Mouse (Mus musculus) T-helper 17 cell (primary cell): ENCODE measurements around the gene Mat2a.
"Not testable (repeated sequence)": the region's sequence is repeated elsewhere in the genome, so short reads cannot be mapped to it uniquely, and the experiment has no call there.

Source experiments
- in situ Hi-C, 2 experiments: fragments of 300-600 bp; cut with MboI, MseI; formaldehyde crosslinking; loops; 1 replicate in 1 of 2; 2 replicates in 1 of 2; pipeline ENCODE4 v1.15.1; 2025; ENCODE audit warnings: high pct_unique_total_duplicates in 2 of 2

Gene Mat2a

DNA sequence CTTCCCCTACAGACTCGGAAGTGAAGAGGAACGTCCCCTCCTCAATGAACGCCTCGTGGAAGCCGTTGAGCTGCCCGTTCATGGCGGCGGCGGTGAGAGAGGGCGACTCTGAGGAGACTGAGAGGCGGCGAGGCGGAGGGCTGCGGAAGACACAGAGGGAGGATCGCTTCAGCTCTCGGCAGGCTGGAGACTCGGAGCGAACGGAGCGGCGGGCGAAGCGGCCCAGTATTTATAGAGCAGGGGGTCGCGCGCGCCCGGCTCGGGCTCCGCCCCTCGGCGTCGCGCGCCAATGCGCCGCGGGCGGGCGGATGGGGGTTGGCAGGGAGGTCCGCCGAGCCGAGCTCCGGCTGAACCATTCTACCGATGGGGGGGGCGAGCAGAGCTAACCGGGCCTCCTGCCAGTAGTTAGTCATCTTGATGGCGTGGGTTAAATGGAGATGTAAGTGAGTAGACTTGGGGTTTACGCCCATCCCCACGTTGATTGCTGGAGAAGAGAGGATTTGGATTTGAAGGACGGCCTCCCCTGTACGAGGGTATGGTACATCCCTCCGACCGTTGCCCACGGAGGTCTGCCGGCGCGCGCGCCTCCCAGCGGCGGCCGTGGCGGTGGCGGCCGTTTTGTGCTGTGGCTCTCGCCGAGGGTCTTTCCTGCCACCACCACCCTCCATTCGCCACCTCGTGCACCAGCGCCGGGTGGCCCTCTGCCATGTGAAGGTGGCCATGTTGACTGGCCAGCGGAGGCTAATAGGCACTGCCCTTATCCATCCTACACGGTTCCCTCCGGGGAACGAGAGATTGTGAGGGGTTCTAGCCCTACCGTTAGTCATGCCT is at the start of gene Mat2a:
Mat2a (minus strand) TSS at position 204 of the 831 bp plus-strand sequence.
- in situ Hi-C loops, result no loop called here

DNA sequence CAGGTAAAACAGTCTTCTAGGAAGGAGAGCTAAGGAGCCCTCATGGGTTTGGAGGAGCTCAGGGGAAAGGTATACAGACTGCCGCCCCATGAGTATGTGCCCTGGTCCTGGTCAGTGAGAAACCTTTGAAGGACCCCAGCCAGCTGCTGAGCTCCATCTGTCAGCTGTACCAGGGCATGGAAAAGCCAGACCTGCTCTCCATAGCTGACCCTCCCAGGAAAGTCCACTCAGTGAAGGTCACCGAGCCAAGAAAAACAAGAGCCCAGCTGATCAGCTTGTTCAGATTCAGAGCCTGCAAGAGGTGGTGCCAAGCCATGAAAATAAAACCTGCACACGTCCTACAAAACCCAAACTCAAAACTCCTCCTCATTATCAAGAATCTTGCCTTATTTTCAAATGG is 49.5 kb upstream of the Mat2a start:
- in situ Hi-C loops, result no loop called here

DNA sequence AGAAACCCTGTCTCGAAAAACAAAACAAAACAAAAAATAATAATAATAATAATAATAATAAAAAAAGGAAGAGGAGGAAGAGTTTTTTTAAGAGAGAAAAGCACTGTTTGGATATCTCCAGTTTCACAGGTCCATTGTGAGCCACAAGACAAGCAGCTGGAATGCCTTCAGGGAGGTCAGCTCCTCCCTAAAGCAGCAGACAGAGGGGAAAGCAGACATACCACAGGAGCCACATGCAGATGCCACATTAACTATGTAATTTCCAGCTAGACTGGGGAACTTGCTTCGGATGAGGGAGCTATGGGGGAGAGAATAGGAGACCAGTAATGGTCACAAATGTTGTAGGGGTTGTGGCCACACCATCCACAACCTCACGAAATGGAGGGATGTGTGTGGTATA is 47.9 kb upstream of the Mat2a start:
- in situ Hi-C loops, result no loop called here

DNA sequence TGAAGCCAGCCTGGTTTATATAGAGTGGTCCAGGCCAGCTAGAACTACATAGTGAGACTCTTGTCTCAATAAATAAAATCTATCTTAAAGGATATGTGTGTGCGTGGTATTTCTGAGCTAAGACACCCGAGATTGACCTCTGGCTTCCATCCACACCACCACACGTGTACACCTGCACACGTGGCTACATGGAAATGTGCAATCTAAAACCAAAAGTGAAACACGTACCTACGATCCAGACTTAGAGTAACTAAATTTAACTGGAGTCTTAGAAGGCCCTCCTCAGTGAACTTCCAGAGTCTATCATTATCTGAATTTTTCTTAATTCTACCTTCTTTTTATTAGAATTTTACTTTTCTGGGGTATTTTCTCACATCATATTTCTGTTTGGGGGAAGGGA is 46.9 kb upstream of the Mat2a start:
- in situ Hi-C loops, result no loop called here

DNA sequence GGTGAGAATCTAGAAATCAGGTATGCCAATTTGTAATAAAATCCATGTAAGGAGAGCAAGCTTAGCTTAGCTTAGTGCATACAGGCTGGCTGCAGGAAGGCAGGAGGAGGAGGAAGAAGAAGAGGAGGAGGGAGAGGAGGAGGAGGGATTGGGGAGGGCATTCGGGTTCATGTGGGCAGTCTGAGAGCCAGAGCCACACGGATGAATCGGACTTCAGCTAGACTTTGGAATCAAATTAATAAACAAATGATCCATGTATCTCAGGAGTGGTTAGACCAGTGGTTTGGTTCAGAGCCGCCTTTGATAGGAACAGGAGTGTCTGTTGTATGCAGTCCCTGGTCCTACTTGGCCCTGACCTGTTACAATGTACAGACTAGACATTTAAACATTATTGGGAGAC is 45.5 kb upstream of the Mat2a start:
- in situ Hi-C loops, result no loop called here

DNA sequence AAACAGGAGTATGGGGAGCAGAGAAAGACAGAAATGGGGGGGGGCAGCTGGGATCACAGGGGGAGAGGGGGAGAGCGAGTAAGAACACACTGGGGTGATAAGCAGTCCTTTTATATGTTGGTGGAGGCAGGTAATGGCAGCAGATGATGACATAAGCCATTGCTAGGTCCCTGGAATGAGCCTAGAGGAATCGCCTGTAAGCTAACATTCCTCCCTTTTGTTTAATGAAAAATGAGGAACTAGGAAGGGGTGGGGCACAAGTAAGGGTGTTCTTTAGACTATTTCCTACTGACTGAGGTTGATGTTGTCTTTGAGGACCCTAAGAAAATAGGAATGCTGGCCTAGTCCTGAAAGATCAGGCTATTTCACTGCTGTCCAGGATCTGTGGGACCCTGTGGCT is 42.8 kb upstream of the Mat2a start:
- in situ Hi-C loops, result no loop called here

DNA sequence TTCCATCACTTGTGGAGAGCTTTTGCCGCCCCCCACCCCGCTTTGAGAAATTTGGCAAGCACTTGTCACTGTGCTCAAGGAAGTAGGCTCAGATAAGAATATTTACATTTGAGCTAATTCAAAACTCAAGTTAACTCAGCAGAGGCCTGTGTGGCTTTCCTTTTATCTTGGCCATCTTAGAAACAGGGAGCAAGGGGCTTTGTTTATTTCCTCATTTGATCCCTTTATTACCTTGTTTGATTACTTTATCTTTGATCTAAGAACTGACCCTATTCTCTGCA is 41.0 kb upstream of the Mat2a start:
- in situ Hi-C loops, result no loop called here

DNA sequence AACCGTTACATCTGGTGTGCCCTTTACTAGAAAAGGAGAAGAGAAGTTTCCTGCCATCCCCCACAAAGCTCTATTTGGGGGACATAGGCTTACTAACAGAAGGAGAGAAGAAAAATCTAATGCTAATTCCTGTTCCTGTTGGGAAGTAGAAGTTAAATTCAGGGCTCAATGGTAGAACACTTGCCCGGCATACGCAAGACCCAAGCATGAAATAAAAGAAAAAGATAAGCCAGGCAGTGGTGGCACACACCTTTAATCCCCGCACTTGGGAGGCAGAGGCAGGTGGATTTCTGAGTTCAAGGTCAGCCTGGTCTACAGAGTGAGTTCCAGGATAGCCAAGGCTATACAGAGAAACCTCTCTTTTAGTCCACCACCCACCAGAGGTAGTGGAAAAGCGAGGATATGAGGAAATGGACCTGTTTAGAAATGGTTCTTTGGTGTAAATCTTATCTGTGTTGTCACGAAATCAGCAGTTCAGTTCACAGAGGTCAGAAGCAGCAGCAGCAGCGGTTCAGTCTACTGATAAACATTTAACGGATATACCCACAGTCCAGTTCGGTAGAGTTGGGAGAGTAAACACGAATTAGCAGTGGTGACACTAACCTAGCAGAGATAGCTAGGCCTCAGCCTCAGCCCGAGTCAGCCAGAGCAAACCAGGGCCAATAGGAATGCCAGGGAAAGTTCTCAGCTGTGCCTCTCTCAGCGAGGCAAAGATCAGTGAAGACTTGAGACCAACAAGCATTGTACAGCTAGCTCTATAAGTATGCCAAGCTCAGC is 40.5 kb upstream of the Mat2a start:
- in situ Hi-C loops, result no loop called here

DNA sequence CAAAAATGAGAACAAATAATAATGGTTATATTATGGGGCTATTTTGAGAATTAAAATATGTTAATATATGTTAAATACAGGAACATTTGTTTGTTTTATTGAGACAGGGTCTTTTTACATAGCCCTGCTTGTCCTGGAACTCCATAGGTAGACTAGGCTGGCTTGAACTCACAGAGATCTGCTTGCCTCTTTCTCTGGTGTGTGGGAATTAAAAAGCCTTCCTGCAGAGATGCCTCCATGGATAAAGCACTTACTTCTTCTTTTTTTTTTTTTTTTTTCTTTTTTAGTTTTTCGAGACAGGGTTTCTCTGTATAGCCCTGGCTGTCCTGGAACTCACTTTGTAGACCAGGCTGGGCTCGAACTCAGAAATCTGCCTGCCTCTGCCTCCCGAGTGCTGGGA is 39.3 kb upstream of the Mat2a start:
- in situ Hi-C loops, result not testable (repeated sequence)

DNA sequence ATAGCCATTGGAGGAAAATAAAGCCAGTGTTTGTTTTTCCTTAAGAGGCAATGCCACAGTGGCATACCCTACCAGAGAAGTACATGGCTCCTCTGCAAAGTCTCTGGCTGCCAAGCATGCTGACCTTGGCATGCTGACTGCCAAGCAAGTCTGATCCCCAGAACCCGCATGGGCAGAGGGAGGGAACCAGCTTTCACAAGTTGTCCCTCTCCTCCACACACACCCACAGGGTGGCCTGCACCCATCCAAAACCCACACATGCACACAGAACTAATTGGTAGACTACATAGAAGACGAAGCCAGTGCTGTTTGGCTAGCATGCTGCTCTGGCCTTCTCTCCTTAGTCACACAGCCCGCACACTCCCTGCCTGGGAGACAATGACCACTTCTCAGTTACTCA is 38.3 kb upstream of the Mat2a start:
- in situ Hi-C loops, result no loop called here

DNA sequence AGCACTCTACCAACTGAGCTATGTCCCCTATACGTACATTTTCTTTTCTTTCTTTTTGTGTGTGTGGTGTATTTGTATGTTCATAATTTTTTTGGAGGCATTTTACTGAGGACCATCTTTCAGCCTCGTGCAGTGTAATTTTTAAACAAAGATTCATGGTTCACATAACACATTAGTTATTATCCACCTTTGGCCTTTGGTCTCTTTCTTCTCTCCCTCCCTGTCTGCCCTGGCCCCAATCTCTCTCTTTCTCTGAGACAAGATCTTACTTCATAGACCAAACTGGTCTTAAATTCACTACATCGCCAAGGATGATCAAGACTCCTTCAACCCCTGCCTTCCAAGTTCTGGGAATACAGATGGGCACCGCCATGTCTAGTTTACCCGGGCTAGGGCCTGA is 37.5 kb upstream of the Mat2a start:
- in situ Hi-C loops, result no loop called here

DNA sequence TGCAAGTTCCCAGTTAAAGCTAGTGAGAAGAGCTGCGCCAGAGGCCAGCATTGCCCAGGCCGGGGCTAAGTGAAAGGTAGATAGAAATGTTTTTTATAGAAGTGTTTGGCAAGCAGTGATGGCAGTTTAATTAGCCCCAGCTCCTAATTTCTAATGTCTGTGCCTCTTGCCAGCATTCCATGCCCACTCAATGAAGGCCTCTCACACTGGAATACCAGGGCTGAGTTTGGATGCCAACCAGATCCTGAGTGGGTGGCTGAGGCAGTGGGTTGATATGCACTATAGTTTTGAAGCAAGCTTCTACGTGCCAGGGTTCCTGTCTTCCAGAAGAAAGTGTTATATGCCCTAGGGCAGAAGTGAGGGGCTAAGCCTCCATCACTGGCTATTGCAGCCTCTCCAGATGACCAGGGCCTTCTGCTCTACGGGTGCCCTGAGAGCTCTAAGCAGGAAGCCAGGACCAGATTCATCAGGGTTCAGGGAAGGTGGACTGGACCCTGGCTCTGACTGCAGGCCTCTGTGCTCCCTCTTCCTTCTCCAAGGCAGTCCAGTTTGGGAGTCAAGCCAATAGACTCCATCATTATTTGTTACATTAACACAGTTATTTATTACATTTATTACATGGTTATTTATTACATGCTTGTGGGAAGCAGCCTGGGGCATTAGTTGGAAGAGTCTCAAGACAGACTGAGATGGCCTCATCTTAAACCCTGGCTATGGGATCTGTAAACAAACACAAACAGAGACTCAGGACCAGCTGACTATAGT is 36.0 kb upstream of the Mat2a start:
- in situ Hi-C loops, result no loop called here

DNA sequence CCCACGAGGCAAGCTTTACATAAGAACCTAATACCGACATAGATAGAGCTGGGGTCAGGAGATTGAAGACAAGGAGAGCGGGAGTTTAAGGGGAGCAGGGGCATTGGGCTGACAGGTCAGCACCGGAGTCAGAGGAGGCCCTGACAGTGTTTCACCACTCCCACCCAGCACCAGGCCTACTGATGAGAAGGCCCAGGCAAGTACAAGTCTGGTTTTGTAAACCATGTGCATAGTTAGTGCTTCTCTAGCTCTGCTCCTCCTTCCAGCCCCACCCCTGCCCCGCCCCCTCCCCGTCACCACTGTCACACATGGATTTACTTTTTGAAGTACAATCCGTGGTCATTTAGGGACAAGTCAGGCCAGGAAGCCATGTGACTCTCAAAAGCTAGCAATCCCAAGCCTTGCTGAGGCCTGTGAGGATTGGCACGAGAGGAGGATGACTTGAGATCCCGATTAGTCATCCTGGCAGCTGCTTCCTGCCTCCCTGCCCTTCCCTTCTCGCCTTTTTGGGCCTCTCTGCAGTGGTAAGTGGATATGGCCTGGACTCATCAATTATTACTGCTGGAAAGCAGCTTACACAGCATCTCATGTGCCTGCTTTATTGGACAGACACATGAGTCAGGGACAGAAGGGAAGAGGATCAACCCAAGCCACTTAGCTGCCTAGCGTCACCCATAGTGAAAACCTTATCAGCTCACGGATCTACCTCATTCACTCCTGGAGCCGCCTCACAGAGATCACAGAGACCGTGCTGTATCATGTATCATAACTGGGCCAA is 34.1 kb upstream of the Mat2a start:
- in situ Hi-C loops, result no loop called here

DNA sequence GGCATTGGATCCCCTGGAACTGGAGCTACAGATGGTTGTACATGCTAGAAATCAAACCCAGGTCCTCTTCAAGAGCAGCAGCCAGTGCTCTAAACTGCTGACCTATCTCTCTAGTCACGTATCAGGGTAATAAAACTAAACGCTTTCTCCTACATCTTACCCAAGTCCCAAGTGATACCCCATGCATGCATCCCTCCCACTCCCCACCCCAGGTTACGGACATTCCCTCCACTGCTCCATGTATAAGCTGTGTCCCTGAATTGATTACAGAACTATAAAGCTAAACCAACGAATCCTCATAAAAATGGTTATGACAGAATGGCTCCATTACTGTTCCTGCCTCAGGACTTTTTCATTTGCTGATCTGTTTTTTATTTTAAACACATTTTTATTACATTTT is 26.8 kb upstream of the Mat2a start:
- in situ Hi-C loops, result no loop called here

DNA sequence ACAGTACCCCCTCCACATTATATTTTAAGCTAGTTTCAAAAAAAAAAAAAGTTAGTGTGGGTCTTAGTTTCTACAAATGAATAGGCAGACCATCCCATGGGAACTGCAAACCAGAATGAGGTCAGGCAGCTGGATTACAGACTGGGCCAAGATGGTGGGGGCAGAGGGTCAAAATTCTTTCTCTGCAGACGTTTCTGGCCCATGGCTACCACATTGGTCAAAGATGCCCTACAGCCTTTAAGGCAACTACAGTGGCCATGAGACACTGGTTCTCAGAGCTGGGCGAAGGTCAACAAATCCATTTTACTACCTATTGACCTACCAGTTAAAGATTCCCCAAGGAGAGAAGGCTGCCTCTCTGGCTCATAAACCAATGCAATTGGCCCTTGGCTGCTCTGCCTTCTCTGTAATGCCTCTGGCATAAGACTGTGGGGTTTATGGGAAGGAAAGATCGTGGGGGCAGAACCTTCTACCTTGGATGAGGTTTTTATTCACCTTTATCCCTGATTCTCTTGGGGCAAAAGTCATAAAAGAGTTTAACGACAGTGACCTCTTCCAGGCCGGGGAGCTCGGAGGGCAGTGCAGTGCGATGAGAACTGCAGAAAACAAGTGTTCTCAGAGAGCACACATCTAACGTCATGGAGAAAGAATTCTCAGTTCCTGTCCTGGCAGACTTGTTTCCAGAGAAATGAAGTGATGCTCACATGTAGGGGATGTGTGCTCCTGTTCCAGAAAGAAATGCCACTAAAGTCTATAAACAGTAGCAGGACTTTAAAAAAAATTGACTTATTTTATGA is 26.2 kb upstream of the Mat2a start:
- in situ Hi-C loops, result no loop called here

DNA sequence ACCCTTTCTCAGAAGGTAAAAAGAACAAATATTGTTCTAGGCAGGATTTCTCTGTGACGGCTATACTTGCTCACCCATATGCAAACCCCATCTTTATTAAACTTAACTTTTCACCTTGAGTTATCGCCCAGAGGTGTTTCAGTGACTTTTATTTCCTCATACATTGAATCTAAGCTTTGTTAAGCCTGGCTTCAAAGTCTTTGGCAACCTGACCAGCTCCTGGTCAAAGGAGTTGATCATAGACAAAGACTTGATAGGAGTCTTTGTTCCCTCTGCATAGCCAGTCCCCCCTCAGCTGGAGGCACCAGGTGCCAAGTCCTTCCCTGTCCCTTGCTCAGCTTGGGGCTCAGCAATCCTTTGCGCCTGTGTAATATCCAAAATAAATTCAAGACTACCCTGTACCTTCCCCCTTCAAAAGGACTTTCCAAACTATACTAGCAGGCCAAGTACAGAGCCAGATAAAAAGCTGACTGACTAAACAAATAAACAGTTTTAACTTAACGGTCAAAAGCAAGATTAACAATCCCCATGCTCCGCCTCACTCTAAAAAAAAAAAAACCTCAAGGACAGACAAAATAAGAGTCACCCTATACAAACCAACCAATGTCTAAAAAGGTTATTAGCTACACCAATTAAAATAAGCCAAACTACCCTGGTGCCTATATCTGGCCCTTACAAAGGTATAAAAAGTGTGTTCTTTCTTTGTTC is 23.3 kb upstream of the Mat2a start:
- in situ Hi-C loops, result not testable (repeated sequence)

DNA sequence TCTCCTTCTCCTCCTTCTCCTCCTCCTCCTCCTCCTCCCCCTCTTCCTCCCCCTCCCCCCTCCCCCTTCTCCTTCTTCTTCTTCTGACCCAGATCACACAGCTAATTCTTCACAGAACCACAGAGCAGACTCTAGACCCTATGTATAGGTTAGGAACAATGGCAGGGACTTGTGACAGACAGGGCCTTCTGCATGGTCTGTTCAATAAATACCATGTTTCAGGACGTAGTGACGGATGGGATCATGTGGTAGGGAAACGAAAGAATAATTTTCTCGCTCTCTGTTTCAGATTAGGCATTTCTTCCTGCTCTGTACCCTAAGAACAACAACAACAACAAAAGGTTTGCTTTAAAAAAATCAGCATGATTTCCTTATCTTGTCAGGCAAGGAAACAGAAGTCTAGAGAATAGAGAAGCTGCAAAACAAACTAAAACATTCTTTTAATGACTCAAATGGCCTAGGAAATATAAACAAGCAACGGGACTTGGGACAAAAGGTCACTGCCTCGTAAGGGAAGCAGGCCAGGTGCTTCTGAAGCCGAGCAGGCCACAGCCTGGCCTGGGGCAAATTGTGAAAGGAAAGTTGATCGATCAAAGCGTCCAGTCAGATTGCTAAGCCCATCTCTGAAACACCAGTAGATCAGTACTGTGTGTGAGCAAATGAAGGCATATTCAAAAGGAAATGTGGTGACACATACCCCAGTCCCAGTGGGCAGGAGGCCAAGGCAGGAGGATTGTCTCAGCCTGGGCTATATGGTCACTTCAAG is 20.9 kb upstream of the Mat2a start:
- in situ Hi-C loops, result no loop called here

DNA sequence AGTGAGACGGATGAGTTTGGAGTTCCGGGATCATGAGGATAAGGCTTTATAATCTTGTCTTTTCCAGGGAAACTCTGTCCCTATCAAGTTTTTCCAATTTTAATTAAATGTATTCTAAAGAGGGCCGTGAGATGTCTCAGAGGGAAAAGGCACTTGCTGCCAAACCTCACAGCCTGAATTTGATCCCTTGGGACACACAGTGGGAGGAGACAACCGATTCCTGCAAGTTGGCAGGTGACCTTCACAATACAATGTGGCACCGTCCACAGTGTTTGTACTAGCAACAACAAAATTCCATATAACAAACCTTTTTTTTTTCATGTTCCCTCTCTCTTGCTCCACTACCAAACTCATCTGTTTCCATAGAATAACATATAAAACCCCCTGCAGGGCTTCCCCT is 19.6 kb upstream of the Mat2a start:
- in situ Hi-C loops, result no loop called here

DNA sequence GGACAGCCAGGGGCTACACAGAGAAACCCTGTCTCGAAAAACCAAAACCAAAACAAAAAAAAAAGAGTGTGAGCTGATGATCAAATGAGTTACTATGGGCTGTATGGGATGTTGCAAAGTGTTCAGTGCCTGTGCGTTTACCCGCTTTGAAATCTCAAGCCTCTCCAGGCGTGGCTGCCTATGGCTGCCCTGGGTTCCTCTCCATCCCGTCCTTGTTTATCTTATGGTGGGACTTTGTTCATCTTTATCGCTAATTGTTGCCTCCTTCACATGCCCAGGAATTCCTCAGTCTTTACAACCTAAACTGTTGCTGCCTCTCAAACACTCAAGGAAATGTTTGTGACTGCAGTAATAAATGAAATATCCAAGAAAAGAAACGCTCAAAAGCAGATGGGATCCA is 19.1 kb upstream of the Mat2a start:
- in situ Hi-C loops, result no loop called here

DNA sequence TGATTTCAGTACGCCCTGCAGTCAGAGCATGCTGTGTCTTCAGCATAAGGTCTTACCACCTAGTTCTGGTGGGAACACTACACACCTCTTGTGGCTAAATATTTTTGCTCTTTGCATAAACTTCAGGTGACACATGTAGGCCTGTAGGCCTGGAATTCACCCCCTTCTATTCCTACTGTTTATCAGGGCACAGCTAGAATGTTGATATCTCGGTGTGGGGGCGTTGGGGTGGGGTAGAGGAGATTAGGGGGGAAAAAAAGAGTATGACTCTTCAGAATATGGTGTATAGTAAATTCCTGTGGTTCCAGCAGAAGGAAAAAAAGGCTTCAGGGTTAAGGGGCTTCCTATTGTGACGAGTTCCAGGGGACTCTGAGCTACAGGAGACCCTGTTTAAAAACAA is 17.2 kb upstream of the Mat2a start:
- in situ Hi-C loops, result no loop called here
